Mouse (Mus musculus) spleen, adult 2 months (tissue): Measurements from ENCODE around the gene Tap2. TPM values are rescaled to one million over a fixed set of nuclear protein-coding genes. Genes with fewer than 3 reads are reported as not detected.
A peak's percentile ranks its signal among the peaks of the same experiment; 100 is the strongest.
"Not testable (repeated sequence)": the region's sequence is repeated elsewhere in the genome, so short reads cannot be mapped to it uniquely, and the experiment has no call there.

ENCODE experiments used
- DNase-seq, 2 experiments: peaks; one replicate each; pipeline versions ENCODE4 v3.0.0 to v3.0.0-alpha.2; 2012 to 2021; ENCODE audit warnings: low spot score in 2 of 2, low read depth in 1 of 2
- H3K27ac ChIP-seq: fragments of 200-500 bp; 2 replicates; pipeline ENCODE4 v1.5.1; 2012; ENCODE audit warnings: low read length, inconsistent platforms; ENCODE audit not compliant: insufficient read depth
- H3K27me3 ChIP-seq: fragments of 200-500 bp; 2 replicates; pipeline ENCODE4 v1.6.1; 2012; ENCODE audit warnings: mild to moderate bottlenecking, moderate library complexity, low read length, inconsistent platforms; ENCODE audit not compliant: control insufficient read depth, insufficient read depth
- H3K36me3 ChIP-seq: fragments of 200-500 bp; 2 replicates; pipeline ENCODE4 v1.6.1; 2012; ENCODE audit warnings: mild to moderate bottlenecking, low read length, inconsistent platforms; ENCODE audit not compliant: control insufficient read depth, insufficient read depth
- H3K4me1 ChIP-seq: fragments of 200-500 bp; 2 replicates; pipeline ENCODE4 v1.6.1; 2011; ENCODE audit warnings: inconsistent platforms; ENCODE audit not compliant: control insufficient read depth, insufficient read depth, insufficient read length
- H3K4me3 ChIP-seq: fragments of 200-500 bp; 2 replicates; pipeline ENCODE4 v1.5.1; 2011; ENCODE audit warnings: mild to moderate bottlenecking, inconsistent platforms; ENCODE audit not compliant: insufficient read depth, insufficient read length; ENCODE audit errors: extremely low read depth
- CTCF ChIP-seq: fragments of 200-500 bp; IDR thresholded peaks from 2 replicates; pipeline ENCODE4 v1.5.1; 2011; ENCODE audit warnings: mild to moderate bottlenecking, inconsistent platforms; ENCODE audit not compliant: insufficient read depth, insufficient read length, insufficient replicate concordance; ENCODE audit errors: extremely low read depth
- POLR2A ChIP-seq: fragments of 200-500 bp; IDR thresholded peaks from 2 replicates; pipeline ENCODE4 v1.6.1; 2011; ENCODE audit warnings: low read depth, low read length, inconsistent platforms
- WGBS: fragments of 180-500 bp; shearing (Covaris S2); methylation state at CpG from one replicate; pipeline ENCODE4 v1.1.7; 2018; 5-methylcytosine and 5-hydroxymethylcytosine counted together
- polyA plus RNA-seq: library from polyadenylated mRNA; depleted of rRNA; stranded (reverse); fragments of >200 nt; gene quantifications from 2 replicates; pipeline ENCODE4 v1.2.3, GENCODE M21; 2012

The Tap2 gene
- polyA plus RNA-seq, 1 experiment: 83.0 TPM

- WGBS: 78% methylated on average over 11 of the region's 11 CpGs
- Histone ChIP-seq H3K27ac (peak overlapping the region; percentile 54), H3K27me3 (no peaks in the 10 kb centered on the region), H3K4me1 (no peaks in the 10 kb centered on the region), H3K36me3 (peaks cover 34% of the 10 kb centered on the region), H3K4me3 (no peak overlapping the region)
- DNase-seq: peak in 1 of 2 experiments; percentile 8
- no peak for TF ChIP-seq CTCF
- TF ChIP-seq POLR2A: no peak
Observed at GRCm38 (mm10) chr17:34218675-34219074, 15.3 kb downstream of the Tap2 start.

- H3K27ac ChIP-seq, H3K4me1 ChIP-seq, H3K27me3 ChIP-seq, H3K4me3 ChIP-seq: not testable (repeated sequence)
- H3K36me3 ChIP-seq: peaks cover 30% of the 10 kb centered on the region
- 87% methylated on average over 7 of the region's 11 CpGs for WGBS
- DNase-seq: peak in 1 of 2 experiments; percentile 55
- TF ChIP-seq CTCF: peak; percentile 60; the same call in 1 of the 2 replicates
Observed at GRCm38 (mm10) chr17:34219096-34219495, 15.8 kb downstream of the Tap2 start.

- H3K27ac ChIP-seq, DNase-seq, H3K4me3 ChIP-seq, H3K4me1 ChIP-seq, H3K27me3 ChIP-seq: not testable (repeated sequence)
- peaks cover 24% of the 10 kb centered on the region for H3K36me3 ChIP-seq
- WGBS: 96% methylated on average over 6 of the region's 7 CpGs
Observed at GRCm38 (mm10) chr17:34219801-34220200, 16.5 kb downstream of the Tap2 start.

- H3K4me1 ChIP-seq, H3K4me3 ChIP-seq, H3K27me3 ChIP-seq, DNase-seq, H3K27ac ChIP-seq: not testable (repeated sequence)
- 83% methylated on average over 3 of the region's 16 CpGs for WGBS
- H3K36me3 ChIP-seq: peaks cover 20% of the 10 kb centered on the region
Observed at GRCm38 (mm10) chr17:34220401-34220800, 17.1 kb downstream of the Tap2 start.

- Histone ChIP-seq H3K36me3 (no peaks in the 10 kb centered on the region), H3K4me3 (no peak overlapping the region), H3K4me1 (no peaks in the 10 kb centered on the region), H3K27me3 (no peaks in the 10 kb centered on the region), H3K27ac (no peak overlapping the region)
- TF ChIP-seq POLR2A (no peak), CTCF (no peak)
- peak in 1 of 2 experiments; percentile 1 for DNase-seq
- WGBS: 98% methylated on average over 3 of the region's 3 CpGs
Observed at GRCm38 (mm10) chr17:34224816-34225215, 21.5 kb downstream of the Tap2 start.

GRCm38 (mm10) chr17:34225426-34225825, 22.1 kb downstream of the Tap2 start:
- H3K27ac ChIP-seq: no peak overlapping the region
- H3K27me3 ChIP-seq: no peaks in the 10 kb centered on the region
- no peaks in the 10 kb centered on the region for H3K36me3 ChIP-seq
- H3K4me3 ChIP-seq: no peak overlapping the region
- TF ChIP-seq POLR2A (no peak), CTCF (no peak)
- 96% methylated on average over 8 of the region's 8 CpGs for WGBS
- peak in 1 of 2 experiments; percentile 1 for DNase-seq
- no peaks in the 10 kb centered on the region for H3K4me1 ChIP-seq

- 97% methylated on average over 17 of the region's 23 CpGs for WGBS
- H3K4me3 ChIP-seq, H3K4me1 ChIP-seq, H3K27me3 ChIP-seq, H3K27ac ChIP-seq, H3K36me3 ChIP-seq: not testable (repeated sequence)
- DNase-seq: peak in 1 of 2 experiments; percentile 19
Observed at GRCm38 (mm10) chr17:34225911-34226310, 22.6 kb downstream of the Tap2 start.

GRCm38 (mm10) chr17:34230971-34231370, 27.6 kb downstream of the Tap2 start:
- H3K4me3 ChIP-seq, H3K36me3 ChIP-seq, H3K27me3 ChIP-seq, H3K4me1 ChIP-seq, H3K27ac ChIP-seq: not testable (repeated sequence)
- DNase-seq: peak in 1 of 2 experiments; percentile 2
- 94% methylated on average over 9 of the region's 9 CpGs for WGBS

- H3K4me1 ChIP-seq, H3K27me3 ChIP-seq, H3K27ac ChIP-seq, H3K36me3 ChIP-seq, H3K4me3 ChIP-seq: not testable (repeated sequence)
- 91% methylated on average over 7 of the region's 7 CpGs for WGBS
- peak in 1 of 2 experiments; percentile 0 for DNase-seq
Observed at GRCm38 (mm10) chr17:34232021-34232420, 28.7 kb downstream of the Tap2 start.
